20 mouse cellular contexts compared by ENCODE assay signal in the genomic region with DNA sequence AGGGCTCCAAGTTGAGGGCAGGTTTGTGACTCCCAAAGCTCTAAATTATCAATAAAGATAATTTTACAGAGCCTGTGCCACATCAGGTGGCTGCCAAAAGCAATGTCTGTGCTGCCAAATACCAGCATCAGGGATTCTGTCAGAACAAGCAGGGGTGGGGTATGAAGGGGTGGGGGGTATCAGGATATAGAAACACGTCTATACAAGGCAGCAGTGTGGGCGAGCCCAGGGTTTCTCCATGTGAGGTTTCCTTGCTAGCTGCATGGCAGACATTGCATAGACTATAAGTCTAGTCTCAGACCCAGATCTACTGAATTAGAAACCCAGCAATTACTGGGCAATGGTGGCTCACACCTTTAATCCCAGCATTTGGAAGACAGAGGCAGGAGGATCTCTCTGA. TPM values are rescaled to one million over a fixed set of nuclear protein-coding genes. Genes with fewer than 3 reads are reported as not detected.
DNase-seq lines count a peak whose midpoint lies in the region; ATAC-seq lines count a peak whose summit lies in the region.
"Had no signal": no experiment of that assay in that cellular context is flagged by ENCODE, and none has a peak within 500 bp of the region (broad histone marks: within the 10 kb centered on the region; RNA-seq: fewer than 3 reads in every experiment).

No protein-coding gene starts in this region.

- no peak for DNase-seq in frontal cortex, postnatal 25 days (ENCODE audit: low spot score in 2 of 2)
- peak; percentile 28 to 52 for DNase-seq in left cerebral cortex, postnatal 14 days (ENCODE audit: low spot score in 2 of 2)
- DNase-seq in left cerebral cortex, adult 8-10 months (ENCODE audit: low spot score in 2 of 2), result no peak
- DNase-seq in right cerebral cortex, postnatal 36 days (ENCODE audit: low spot score in 2 of 2), result peak; percentile 39 to 53
- no peak for DNase-seq in right cerebral cortex, postnatal 14 days
- peak; percentile 54 for DNase-seq in telencephalon, adult 2 months (ENCODE audit: low read depth, low spot score)
- no peak for DNase-seq in lung, postnatal 36 days
- DNase-seq: adrenal gland, adult 2 months; adrenal gland, postnatal 10 days; adrenal gland, postnatal 25 days; cerebellum, adult 11-12 months; cerebellum, adult 2 months; cerebellum, adult 9-10 months; cerebellum, postnatal 10 days; cerebellum, postnatal 25 days; embryo, embryonic 11 days had no signal

- intact Hi-C loops in left cerebral cortex, postnatal 14 days (cut with DNase I), result no loop called here

- peak; percentile 47 for ATAC-seq in frontal cortex, adult (ENCODE audit: low TSS enrichment)
- ATAC-seq: forebrain, embryonic 15.5 days had no signal

RNA-seq across cellular contexts. Expression of a gene that starts 41.3 kb away (rescaled TPM):
- 10 to 100 TPM; 39.0 to 44.3 TPM for total RNA-seq in left cerebral cortex, postnatal 14 days (2021)
- 10 to 100 TPM; 31.5 to 36.0 (median 32.7) TPM for total RNA-seq in left cerebral cortex, adult 8-10 months (2022)
- total RNA-seq: common myeloid progenitor, adult 5-6 weeks; MEL had no signal

Comparison
In these comparisons a context has a peak if more than half of its experiments do, and no peak if none do; other contexts are left out.
1. DNase-seq: peak in left cerebral cortex, postnatal 14 days (2 of 2), right cerebral cortex, postnatal 36 days (2 of 2) and telencephalon, adult 2 months (single experiment); none in frontal cortex, postnatal 25 days (0 of 2), left cerebral cortex, adult 8-10 months (0 of 2), right cerebral cortex, postnatal 14 days (single experiment) and lung, postnatal 36 days (single experiment).